Mouse (Mus musculus) bone marrow, adult 2 months (tissue): Measurements from ENCODE around the gene Kdm5a. TPM values are rescaled to one million over a fixed set of nuclear protein-coding genes. Genes with fewer than 3 reads are reported as not detected.

ENCODE experiments used
- H3K27ac ChIP-seq: fragments of 200-500 bp; 2 replicates; pipeline ENCODE4 v1.5.1; 2012; ENCODE audit warnings: low read depth, mild to moderate bottlenecking, control low read depth, inconsistent platforms, low read length; ENCODE audit not compliant: control insufficient read depth, poor library complexity, insufficient read depth
- H3K4me1 ChIP-seq: fragments of 200-500 bp; 2 replicates; pipeline ENCODE4 v1.6.1; 2011; ENCODE audit warnings: low read length; ENCODE audit not compliant: control insufficient read depth, insufficient read depth
- H3K4me3 ChIP-seq: fragments of 200-500 bp; replicated peaks from 2 replicates; pipeline ENCODE3; 2011; ENCODE audit warnings: mild to moderate bottlenecking, low read depth, low read length, control low read depth; ENCODE audit not compliant: control insufficient read depth
- CTCF ChIP-seq: fragments of 200-500 bp; IDR thresholded peaks from 2 replicates; pipeline ENCODE4 v1.5.1; 2011; ENCODE audit warnings: low read length, control low read depth; ENCODE audit not compliant: control insufficient read depth, insufficient read depth
- POLR2A ChIP-seq: fragments of 200-500 bp; IDR thresholded peaks from 2 replicates; pipeline ENCODE4 v1.6.1; 2011; ENCODE audit warnings: low read depth, mild to moderate bottlenecking, control low read depth, low read length, borderline replicate concordance; ENCODE audit not compliant: control insufficient read depth
- WGBS: fragments of 180-500 bp; shearing (Covaris S2); methylation state at CpG from one replicate; pipeline ENCODE4 v1.1.7; 2018; 5-methylcytosine and 5-hydroxymethylcytosine counted together
- polyA plus RNA-seq: library from polyadenylated mRNA; stranded (reverse); fragments of >200 nt; gene quantifications from 2 replicates; pipeline ENCODE4 v1.2.4, GENCODE M21; 2011; ENCODE audit warnings: low replicate concordance; ENCODE audit not compliant: missing spikeins, insufficient read depth, insufficient read length

Kdm5a gene
- polyA plus RNA-seq, 1 experiment = 51.3 TPM

- Histone ChIP-seq H3K4me1 (no peaks in the 10 kb centered on the region), H3K4me3 (no peak overlapping the region), H3K27ac (no peak overlapping the region)
- 85% methylated on average over 2 of the region's 2 CpGs for WGBS
- TF ChIP-seq POLR2A (no peak), CTCF (no peak)
Observed at GRCm38 (mm10) chr6:120392811-120393210, 28.9 kb downstream of the Kdm5a start.

- Histone ChIP-seq H3K27ac (no peak overlapping the region), H3K4me3 (no peak overlapping the region), H3K4me1 (no peaks in the 10 kb centered on the region)
- 88% methylated on average over 5 of the region's 5 CpGs for WGBS
- TF ChIP-seq POLR2A (no peak), CTCF (no peak)
Observed at GRCm38 (mm10) chr6:120395622-120396345, 31.9 kb downstream of the Kdm5a start.

DNA sequence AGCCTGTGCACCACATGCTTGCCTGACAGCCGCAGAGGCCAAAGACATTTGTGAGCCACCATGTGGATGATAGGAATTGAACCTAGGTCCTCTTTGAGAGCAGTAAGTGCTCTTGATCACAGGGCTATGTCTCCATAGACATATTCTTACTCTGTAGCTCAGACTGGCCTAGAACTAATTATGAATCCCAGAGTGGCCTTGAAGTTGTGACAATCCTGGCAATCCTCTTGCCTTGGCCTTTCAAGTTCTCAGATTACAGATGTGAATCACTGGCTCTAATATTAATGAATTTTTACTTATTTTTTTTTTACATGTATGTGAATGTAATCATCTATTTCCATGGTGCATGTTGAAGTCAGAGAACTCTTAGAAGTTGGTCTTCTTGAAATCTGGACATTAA lies 40.0 kb downstream of the Kdm5a start:
- TF ChIP-seq CTCF (no peak), POLR2A (no peak)
- H3K27ac ChIP-seq = no peak overlapping the region
- WGBS = 96% methylated on average over 1 of the region's 1 CpGs
- no peak overlapping the region for H3K4me3 ChIP-seq
- H3K4me1 ChIP-seq = no peaks in the 10 kb centered on the region

DNA sequence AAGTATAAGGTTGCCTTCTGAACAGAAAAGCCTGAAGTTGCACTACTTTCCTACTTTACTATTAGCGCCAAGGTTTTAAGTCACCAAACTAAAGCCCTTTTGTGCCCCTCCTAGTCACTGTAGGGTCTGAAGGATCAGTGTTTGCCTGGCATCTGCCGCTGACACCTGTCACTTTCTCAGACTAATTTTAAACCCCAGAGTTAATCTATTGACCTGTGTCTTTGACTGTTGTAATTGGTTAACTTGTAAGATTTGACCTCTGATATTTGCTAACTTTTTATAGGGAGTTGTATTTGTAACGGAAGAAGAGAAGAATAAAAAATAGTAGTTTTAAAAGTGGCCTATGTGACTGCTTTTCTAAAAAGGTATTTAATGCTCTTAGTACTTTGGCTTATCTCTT lies 74.2 kb downstream of the Kdm5a start:
- TF ChIP-seq CTCF (no peak), POLR2A (no peak)
- 88% methylated on average over 3 of the region's 3 CpGs for WGBS
- no peak overlapping the region for H3K4me3 ChIP-seq
- no peak overlapping the region for H3K27ac ChIP-seq
- no peaks in the 10 kb centered on the region for H3K4me1 ChIP-seq

- Histone ChIP-seq H3K27ac (no peak overlapping the region), H3K4me1 (no peaks in the 10 kb centered on the region), H3K4me3 (no peak overlapping the region)
- TF ChIP-seq CTCF (no peak), POLR2A (no peak)
- 83% methylated on average over 4 of the region's 4 CpGs for WGBS
Observed at GRCm38 (mm10) chr6:120442171-120442749, 78.3 kb downstream of the Kdm5a start.

GRCm38 (mm10) chr6:120443363-120444355 lies 79.7 kb downstream of the Kdm5a start:
- no peak overlapping the region for H3K4me3 ChIP-seq
- WGBS = 91% methylated on average over 14 of the region's 14 CpGs
- no peaks in the 10 kb centered on the region for H3K4me1 ChIP-seq
- H3K27ac ChIP-seq = no peak overlapping the region
- no peak for TF ChIP-seq POLR2A
- no peak for TF ChIP-seq CTCF

DNA sequence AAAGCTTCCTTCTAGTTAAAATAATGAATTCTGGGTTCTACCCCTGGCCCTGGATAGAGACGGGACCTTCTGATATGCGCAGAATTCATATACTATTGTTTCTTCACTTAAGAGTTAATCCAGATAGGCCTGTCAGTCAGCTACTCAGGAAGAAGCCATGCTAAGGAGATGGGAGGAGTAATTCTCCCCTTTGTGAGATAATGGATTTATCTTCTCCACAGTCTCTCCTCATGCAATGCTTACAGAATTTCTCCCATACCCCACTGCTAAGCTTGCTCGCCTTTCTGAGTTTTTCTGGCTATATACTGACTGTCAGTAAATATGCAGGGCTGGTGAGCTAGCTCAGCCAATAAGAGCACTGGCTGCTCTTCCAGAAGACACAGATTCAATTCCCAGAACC lies 86.3 kb downstream of the Kdm5a start:
- Histone ChIP-seq H3K4me3 (no peak overlapping the region), H3K4me1 (peaks cover 10% of the 10 kb centered on the region), H3K27ac (no peak overlapping the region)
- 67% methylated on average over 3 of the region's 3 CpGs for WGBS
- TF ChIP-seq CTCF = no peak
- no peak for TF ChIP-seq POLR2A

- TF ChIP-seq POLR2A (no peak), CTCF (peak; percentile 24; the same call in 1 of the 2 replicates)
- Histone ChIP-seq H3K4me3 (no peak overlapping the region), H3K4me1 (peaks cover 10% of the 10 kb centered on the region), H3K27ac (no peak overlapping the region)
- WGBS = 23% methylated on average over 11 of the region's 11 CpGs
Observed at GRCm38 (mm10) chr6:120452384-120453102, 88.6 kb downstream of the Kdm5a start.
